30 mouse cellular contexts compared by ENCODE assay signal in the genomic region with DNA sequence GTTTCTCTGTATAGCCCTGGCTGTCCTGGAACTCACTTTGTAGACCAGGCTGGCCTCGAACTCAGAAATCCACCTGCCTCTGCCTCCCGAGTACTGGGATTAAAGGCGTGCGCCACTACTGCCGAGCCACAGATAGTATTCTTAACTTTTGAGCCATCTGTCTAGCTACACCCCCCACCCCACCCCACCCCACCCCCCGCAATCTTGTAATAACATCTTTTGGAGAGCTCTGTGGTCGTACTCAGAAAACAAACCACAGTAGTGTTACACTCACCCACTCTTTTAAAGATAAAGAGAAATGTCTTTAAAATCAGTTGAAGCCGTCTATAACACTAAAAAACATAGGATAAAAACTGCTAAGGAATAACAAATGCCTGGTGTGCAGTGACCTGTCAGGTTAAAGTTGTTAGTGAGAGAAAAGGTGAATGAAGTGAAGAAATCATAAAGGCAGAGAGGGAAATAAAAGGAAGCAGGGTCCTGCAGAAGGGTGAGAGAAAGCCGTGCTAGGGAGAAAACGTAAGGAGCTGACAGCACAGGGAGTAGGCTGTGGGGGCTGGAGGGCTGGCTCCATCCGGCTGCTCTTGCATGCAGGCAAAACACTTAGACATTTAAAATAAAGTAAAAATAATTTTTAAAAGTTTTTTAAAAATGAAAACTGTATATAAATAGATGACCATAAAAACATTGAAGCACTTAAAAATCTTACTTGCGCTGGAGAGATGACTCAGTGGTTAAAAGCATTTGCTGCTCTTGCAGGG. TPM values are rescaled to one million over a fixed set of nuclear protein-coding genes. Genes with fewer than 3 reads are reported as not detected.
DNase-seq lines count a peak whose midpoint lies in the region; ATAC-seq and TF ChIP-seq lines count a peak whose summit lies in the region.
"Had no signal": no experiment of that assay in that cellular context is flagged by ENCODE, and none has a peak within 500 bp of the region (broad histone marks: within the 10 kb centered on the region; RNA-seq: fewer than 3 reads in every experiment).

No protein-coding gene starts in this region.

- DNase-seq in left cerebral cortex, postnatal 14 days (ENCODE audit: low spot score in 2 of 2) = peak; percentile 30 to 44
- no peak for DNase-seq in left cerebral cortex, adult 11 months (ENCODE audit: low spot score)
- peak; percentile 76 for DNase-seq in brain, adult 2 months (ENCODE audit: low read depth, low spot score)
- DNase-seq in liver, embryonic 13.5 days = no peak
- DNase-seq in right cerebral cortex, postnatal 36 days (ENCODE audit: low spot score in 2 of 2) = peak; percentile 45 to 49
- no peak for DNase-seq in heart, adult 2 months
- DNase-seq in midbrain, embryonic 10.5 days (ENCODE audit: low spot score) = no peak
- DNase-seq: adrenal gland, adult 8-10 months; cerebellum, adult 2 months; gastrocnemius, postnatal 25 days; heart, adult 18-20 months; heart, postnatal 14 days; kidney, adult 9 months; kidney, postnatal 14 days; lung, embryonic 14.5 days; midbrain, embryonic 14.5 days; spleen, adult 18-20 months had no signal

- no peaks in the 10 kb centered on the region for H3K9me3 ChIP-seq in liver, embryonic 13.5 days (replicated peaks)
- no peaks in the 10 kb centered on the region for H3K9me3 ChIP-seq in midbrain, embryonic 10.5 days (replicated peaks)
- H3K9me3 ChIP-seq: embryonic facial prominence, embryonic 15.5 days; heart, embryonic 13.5 days; limb, embryonic 12.5 days; megakaryocyte, embryonic 14.5 days; neural tube, embryonic 12.5 days had no signal

- H3K27me3 ChIP-seq in liver, embryonic 13.5 days = no peaks in the 10 kb centered on the region
- H3K27me3 ChIP-seq in heart, adult 2 months (ENCODE audit: control insufficient read depth, insufficient read depth, low read length) = no peaks in the 10 kb centered on the region
- no peaks in the 10 kb centered on the region for H3K27me3 ChIP-seq in midbrain, embryonic 10.5 days (ENCODE audit: low read depth, poor library complexity, severe bottlenecking)
- H3K27me3 ChIP-seq: embryonic facial prominence, embryonic 15.5 days; heart, embryonic 13.5 days; limb, embryonic 12.5 days; megakaryocyte, embryonic 14.5 days; neural tube, embryonic 12.5 days had no signal

- WGBS in liver, embryonic 13.5 days (ENCODE audit: insufficient replicate concordance) = 43% methylated on average over 12 of the region's 12 CpGs
- WGBS in heart, adult 2 months = 91% methylated on average over 12 of the region's 12 CpGs
- WGBS in midbrain, embryonic 10.5 days = 95% methylated on average over 12 of the region's 12 CpGs

- TF ChIP-seq POLR2A in heart, adult 2 months (IDR thresholded peaks at IDR 0.05; ENCODE audit: insufficient read depth, low read depth, low read length) = no peak

- H3K36me3 ChIP-seq in liver, embryonic 13.5 days = peaks cover 82% of the 10 kb centered on the region
- peaks cover 26% of the 10 kb centered on the region for H3K36me3 ChIP-seq in heart, adult 2 months (ENCODE audit: control insufficient read depth, insufficient read depth, low read length)
- H3K36me3 ChIP-seq in midbrain, embryonic 10.5 days = peaks cover 84% of the 10 kb centered on the region

- H3K4me2 ChIP-seq in liver, embryonic 13.5 days = no peak overlapping the region
- H3K4me2 ChIP-seq: embryonic facial prominence, embryonic 15.5 days; heart, embryonic 13.5 days; limb, embryonic 12.5 days; lung, embryonic 14.5 days; neural tube, embryonic 12.5 days had no signal

- peak; percentile 67 for ATAC-seq in liver, embryonic 13.5 days (ENCODE audit: low read depth)
- ATAC-seq: activated CD4-positive, CD25-positive, alpha-beta regulatory T cell, adult 4 months; forebrain, embryonic 16.5 days; hindbrain, postnatal 0 days; intestine, embryonic 16.5 days had no signal

- H3K4me3 ChIP-seq in liver, embryonic 13.5 days (replicated peaks) = no peak overlapping the region
- H3K4me3 ChIP-seq in heart, adult 2 months = no peak overlapping the region
- H3K4me3 ChIP-seq in midbrain, embryonic 10.5 days = no peak overlapping the region
- H3K4me3 ChIP-seq: embryonic facial prominence, embryonic 15.5 days; heart, embryonic 13.5 days; limb, embryonic 12.5 days; megakaryocyte, embryonic 14.5 days; neural tube, embryonic 12.5 days had no signal

- no peak overlapping the region for H3K9ac ChIP-seq in liver, embryonic 13.5 days
- H3K9ac ChIP-seq in heart, adult 2 months (ENCODE audit: low read depth, low read length) = no peak overlapping the region
- H3K9ac ChIP-seq: embryonic facial prominence, embryonic 15.5 days; heart, embryonic 13.5 days; limb, embryonic 12.5 days; lung, embryonic 14.5 days; neural tube, embryonic 12.5 days had no signal

- H3K79me2 ChIP-seq in heart, adult 2 months (replicated peaks; ENCODE audit: control insufficient read depth, insufficient read depth, low read length) = peaks cover 4% of the 10 kb centered on the region

- TF ChIP-seq EP300 in heart, adult 2 months (IDR thresholded peaks at IDR 0.05; ENCODE audit: insufficient read depth, low read depth, low read length) = no peak

- TF ChIP-seq CTCF in heart, adult 2 months (IDR thresholded peaks at IDR 0.05) = no peak

- 0 out of 2 replicates have a peak overlapping the region, but pooled peaks have one; percentile 6 for H3K27ac ChIP-seq in liver, embryonic 13.5 days
- H3K27ac ChIP-seq in heart, adult 2 months = no peak overlapping the region
- H3K27ac ChIP-seq in midbrain, embryonic 10.5 days (replicated peaks) = no peak overlapping the region
- H3K27ac ChIP-seq: embryonic facial prominence, embryonic 15.5 days; heart, embryonic 13.5 days; hindbrain, postnatal 0 days; limb, embryonic 12.5 days; neural tube, embryonic 12.5 days had no signal

- intact Hi-C loops in left cerebral cortex, postnatal 14 days (cut with DNase I) = no loop called here
- intact Hi-C loops in heart, adult 2 months (cut with DNase I) = no loop called here

- peaks cover 73% of the 10 kb centered on the region for H3K4me1 ChIP-seq in liver, embryonic 13.5 days (replicated peaks)
- H3K4me1 ChIP-seq in heart, adult 2 months (ENCODE audit: control insufficient read depth, insufficient read depth, low read length) = peaks cover 6% of the 10 kb centered on the region
- no peaks in the 10 kb centered on the region for H3K4me1 ChIP-seq in midbrain, embryonic 10.5 days
- H3K4me1 ChIP-seq: embryonic facial prominence, embryonic 15.5 days; limb, embryonic 12.5 days; neural tube, embryonic 12.5 days had no signal

RNA-seq across cellular contexts. Expression of a gene that starts 7.8 kb away (rescaled TPM):
- 10 to 100 TPM; 15.7 to 19.7 TPM for total RNA-seq in left cerebral cortex, postnatal 14 days (2021)
- polyA plus RNA-seq in liver, embryonic 13.5 days (2015; fragmentation: Nextera tagmentation; extraction: Ambion mirVana) = 46.5 and 51.3 TPM in 2 replicates
- 10 to 100 TPM; 50.7 to 53.9 TPM for total RNA-seq in heart, adult 2 months (2021)
- polyA plus RNA-seq in heart, adult 2 months (2012; rRNA removed) = 54.2 and 59.7 TPM in 2 replicates
- 33.6 and 33.7 TPM in 2 replicates for polyA plus RNA-seq in midbrain, embryonic 10.5 days (2016; fragmentation: Nextera tagmentation; extraction: Ambion mirVana)

RNA-seq across cellular contexts. Expression of a gene that starts 45.2 kb away (rescaled TPM):
- total RNA-seq in left cerebral cortex, postnatal 14 days (2021) = not detected
- not detected in 2 replicates for polyA plus RNA-seq in liver, embryonic 13.5 days (2015; fragmentation: Nextera tagmentation; extraction: Ambion mirVana)
- total RNA-seq in heart, adult 2 months (2021) = not detected
- not detected in 2 replicates for polyA plus RNA-seq in heart, adult 2 months (2012; rRNA removed)
- not detected in 2 replicates for polyA plus RNA-seq in midbrain, embryonic 10.5 days (2016; fragmentation: Nextera tagmentation; extraction: Ambion mirVana)
- total RNA-seq: adrenal gland, adult 8-10 months; common myeloid progenitor, adult 5-6 weeks; gastrocnemius, postnatal 25 days; heart, adult 18-20 months; heart, postnatal 14 days; hindbrain, postnatal 0 days; layer of hippocampus, adult 18-20 months; layer of hippocampus, postnatal 25 days had no signal
- polyA plus RNA-seq: activated CD4-positive, CD25-positive, alpha-beta regulatory T cell, adult 4 months; cerebellum, adult 2 months; embryonic facial prominence, embryonic 15.5 days; forebrain, embryonic 16.5 days; heart, embryonic 13.5 days; hindbrain, embryonic 11.5 days; hindbrain, postnatal 0 days; intestine, embryonic 16.5 days; limb, embryonic 12.5 days; lung, embryonic 14.5 days; midbrain, embryonic 14.5 days; neural tube, embryonic 12.5 days had no signal

Comparison
In these comparisons a context has a peak if more than half of its experiments do, and no peak if none do; other contexts are left out.
1. DNase-seq: peak in left cerebral cortex, postnatal 14 days (2 of 2), brain, adult 2 months (single experiment) and right cerebral cortex, postnatal 36 days (2 of 2); none in left cerebral cortex, adult 11 months (single experiment), liver, embryonic 13.5 days (single experiment), heart, adult 2 months (0 of 2) and midbrain, embryonic 10.5 days (single experiment).